Mouse (Mus musculus): ENCODE measurements at regions not wholly inside any gene's neighbourhood (a gene's known extent, or its start where the extent isn't known, plus 50 kb on each side); places are given as distances from the start of the nearest gene placed in this dataset.

DNA sequence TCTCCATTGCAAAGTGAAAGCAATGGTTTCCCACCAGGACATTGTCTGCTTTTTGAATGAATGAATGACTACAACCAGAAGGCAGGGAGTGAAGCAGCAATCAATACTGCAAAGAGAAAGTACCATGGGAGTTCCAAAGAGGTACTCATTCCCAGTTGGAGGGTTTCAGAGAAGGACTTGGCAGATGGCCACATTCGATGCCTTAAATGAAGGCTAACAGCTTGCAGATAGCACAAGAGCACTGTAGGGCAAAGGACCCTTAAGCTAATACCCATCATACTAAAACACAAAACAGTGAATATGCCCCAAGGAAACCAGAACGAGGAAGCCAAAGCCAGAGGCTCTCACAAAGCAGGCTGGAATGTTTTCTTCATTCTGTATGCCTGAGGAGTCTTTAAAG, 188.2 kb upstream of the 1700056E22Rik start:
- no peak for TF ChIP-seq POLR2A (IDR thresholded peaks at IDR 0.05; ENCODE audit: control insufficient read depth, low read depth, low read length)
- TF ChIP-seq CTCF (IDR thresholded peaks at IDR 0.05; ENCODE audit: control insufficient read depth, insufficient read depth, insufficient replicate concordance, low read depth, low read length), result no peak
